Mouse (Mus musculus) lung, postnatal 14 days (tissue): ENCODE measurements at regions not wholly inside any gene's neighbourhood (a gene's known extent, or its start where the extent isn't known, plus 50 kb on each side); places are given as distances from the start of the nearest gene placed in this dataset.

Source experiments
- DNase-seq: peaks from one replicate; pipeline ENCODE4 v3.0.0; 2021

GRCm38 (mm10) chr11:27833736-27834135, 505.9 kb downstream of the Gm6685 start:
- no peak for DNase-seq

- no peak for DNase-seq
Observed at GRCm38 (mm10) chr11:27799826-27800620, 539.6 kb downstream of the Gm6685 start.

- DNase-seq: no peak
Observed at GRCm38 (mm10) chr11:27753913-27754218, 585.8 kb downstream of the Gm6685 start.

- DNase-seq: peak; percentile 17
Observed at GRCm38 (mm10) chr11:27753212-27753912, 586.3 kb downstream of the Gm6685 start.

- DNase-seq: no peak
Observed at GRCm38 (mm10) chr11:27726109-27726508, 613.6 kb downstream of the Gm6685 start.

GRCm38 (mm10) chr11:27721346-27721745, 618.3 kb downstream of the Gm6685 start:
- DNase-seq: no peak

- DNase-seq: no peak
Observed at GRCm38 (mm10) chr11:27672436-27672835, 667.2 kb downstream of the Gm6685 start.
